8 mouse cellular contexts compared by ENCODE assay signal in the genomic region with DNA sequence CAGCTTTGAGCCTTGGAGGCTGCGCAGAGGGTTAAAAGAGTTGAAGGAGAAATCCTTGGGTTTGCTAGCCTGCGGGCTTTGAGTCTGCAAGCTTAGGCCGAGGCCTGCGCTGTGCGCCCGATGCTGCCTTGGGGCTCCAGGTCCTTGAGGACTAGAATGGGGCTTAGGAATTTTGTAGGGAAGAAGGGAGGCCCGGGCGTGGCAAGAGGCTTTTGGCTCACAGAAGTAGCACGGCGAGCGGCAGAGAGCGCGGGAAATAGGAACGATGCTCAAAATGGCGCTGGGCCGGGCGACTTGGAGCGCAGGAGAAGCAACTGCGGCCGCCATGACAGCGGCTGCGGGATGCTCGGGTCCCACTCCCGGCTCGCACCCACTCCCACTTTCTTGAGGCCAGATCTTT. TPM values are rescaled to one million over a fixed set of nuclear protein-coding genes. Genes with fewer than 3 reads are reported as not detected.
A peak's percentile ranks its signal among the peaks of the same experiment; 100 is the strongest.
DNase-seq lines count a peak whose midpoint lies in the region; ATAC-seq and TF ChIP-seq lines count a peak whose summit lies in the region.

No protein-coding gene starts in this region.

- H3K36me3 ChIP-seq in ES-Bruce4 (ENCODE audit: control insufficient read depth, insufficient read depth, low read length, poor library complexity, severe bottlenecking): no peaks in the 10 kb centered on the region
- H3K36me3 ChIP-seq in limb, embryonic 11.5 days (ENCODE audit: control insufficient read depth, insufficient read depth, low read length): no peaks in the 10 kb centered on the region
- no peaks in the 10 kb centered on the region for H3K36me3 ChIP-seq in stomach, embryonic 16.5 days (ENCODE audit: control insufficient read depth, insufficient read depth, low read length)

- no peak for ATAC-seq in limb, embryonic 11.5 days (ENCODE audit: insufficient number of reproducible peaks, low FRiP score, low TSS enrichment, low read depth)
- no peak for ATAC-seq in stomach, embryonic 16.5 days (ENCODE audit: insufficient read depth, low FRiP score)
- no peak for ATAC-seq in megakaryocyte-erythroid progenitor cell, adult 5-6 weeks (replicated peaks; ENCODE audit: low FRiP score, low TSS enrichment, poor library complexity, severe bottlenecking)
- no peak for ATAC-seq in monocyte, adult 5-6 weeks (replicated peaks; ENCODE audit: insufficient number of reproducible peaks, low FRiP score, low TSS enrichment, poor library complexity, severe bottlenecking)

- H3K9ac ChIP-seq in ES-Bruce4 (ENCODE audit: low read depth, poor library complexity, severe bottlenecking): no peak overlapping the region; the same call in 1 of the 2 replicates
- H3K9ac ChIP-seq in limb, embryonic 11.5 days (ENCODE audit: low read length): peak overlapping the region; percentile 60
- H3K9ac ChIP-seq in stomach, embryonic 16.5 days (ENCODE audit: low read length): peak overlapping the region; percentile 82

- intact Hi-C loops in heart, postnatal 14 days (cut with DNase I): loop anchor here (5.0 kb wide), 1 partner anchor 37 kb away; the partner anchor contains the start of gene Hoxb4

- H3K4me3 ChIP-seq in ES-Bruce4 (ENCODE audit: low read depth, low read length): peak overlapping the region; percentile 36
- H3K4me3 ChIP-seq in limb, embryonic 11.5 days (ENCODE audit: low read depth, low read length): peak overlapping the region; percentile 24
- H3K4me3 ChIP-seq in stomach, embryonic 16.5 days (replicated peaks; ENCODE audit: low read length): peak overlapping the region; percentile 51

- peaks cover 48% of the 10 kb centered on the region for H3K27me3 ChIP-seq in ES-Bruce4 (ENCODE audit: control insufficient read depth, insufficient read depth, low read length, poor library complexity, severe bottlenecking)
- H3K27me3 ChIP-seq in limb, embryonic 11.5 days (ENCODE audit: control insufficient read depth, insufficient read depth, low read length): peaks cover 28% of the 10 kb centered on the region
- H3K27me3 ChIP-seq in stomach, embryonic 16.5 days (ENCODE audit: control insufficient read depth, insufficient read depth, low read length): peaks cover 5% of the 10 kb centered on the region

- no peak overlapping the region for H3K27ac ChIP-seq in ES-Bruce4 (ENCODE audit: insufficient read depth, low read length)
- H3K27ac ChIP-seq in limb, embryonic 11.5 days (replicated peaks; ENCODE audit: low read depth, low read length): peak overlapping the region; percentile 68
- H3K27ac ChIP-seq in stomach, embryonic 16.5 days (ENCODE audit: low read length): peak overlapping the region; percentile 84

- under 1% methylated on average over 25 of the region's 25 CpGs for WGBS in limb, embryonic 11.5 days
- WGBS in stomach, embryonic 16.5 days: 2% methylated on average over 25 of the region's 25 CpGs

- no peak for TF ChIP-seq EP300 in ES-Bruce4 (IDR thresholded peaks at IDR 0.05; ENCODE audit: insufficient read depth, low read depth, low read length)

- peaks cover 2% of the 10 kb centered on the region for H3K4me1 ChIP-seq in ES-Bruce4 (ENCODE audit: control insufficient read depth, insufficient read depth, low read length)
- H3K4me1 ChIP-seq in limb, embryonic 11.5 days (ENCODE audit: control insufficient read depth, insufficient read depth, low read length): peaks cover 11% of the 10 kb centered on the region; the same call in 1 of the 2 replicates
- peaks cover 19% of the 10 kb centered on the region for H3K4me1 ChIP-seq in stomach, embryonic 16.5 days (ENCODE audit: control insufficient read depth, insufficient read depth, low read length)

- no peak for TF ChIP-seq CTCF in ES-Bruce4 (IDR thresholded peaks at IDR 0.05; ENCODE audit: low read depth, low read length)

- DNase-seq in adrenal gland, adult 2 months: peak; percentile 83
- peak; percentile 16 to 38 for DNase-seq in heart, postnatal 14 days
- DNase-seq in limb, embryonic 11.5 days (ENCODE audit: low spot score): peak; percentile 86
- no peak for DNase-seq in natural killer cell, adult 2 months (ENCODE audit: low spot score in 2 of 2)

- no peaks in the 10 kb centered on the region for H3K9me3 ChIP-seq in ES-Bruce4 (replicated peaks; ENCODE audit: control insufficient read depth, insufficient read depth, low read length, poor library complexity, severe bottlenecking)
- H3K9me3 ChIP-seq in limb, embryonic 11.5 days (ENCODE audit: control insufficient read depth, low read length): no peaks in the 10 kb centered on the region
- H3K9me3 ChIP-seq in stomach, embryonic 16.5 days (replicated peaks; ENCODE audit: control insufficient read depth, low read length): no peaks in the 10 kb centered on the region

- H3K4me2 ChIP-seq in limb, embryonic 11.5 days (ENCODE audit: low read depth, severe bottlenecking): peak overlapping the region; percentile 72
- peak overlapping the region; percentile 79 for H3K4me2 ChIP-seq in stomach, embryonic 16.5 days (ENCODE audit: low read depth, low read length)

- TF ChIP-seq POLR2A in ES-Bruce4 (IDR thresholded peaks at IDR 0.05; ENCODE audit: insufficient read depth, low read length): no peak

RNA-seq across cellular contexts. Expression of gene Hoxb2, which starts 4.1 kb away (rescaled TPM):
- polyA plus RNA-seq in ES-Bruce4 (2011; ENCODE audit: insufficient read depth, insufficient read length, low read depth, missing spikeins): 0.49 and 0.70 TPM in 2 replicates
- 10 to 100 TPM; 18.7 to 22.6 TPM for total RNA-seq in adrenal gland, adult 2 months (2021)
- 69.6 and 86.1 TPM in 2 replicates for polyA plus RNA-seq in adrenal gland, adult 2 months (2012; rRNA removed)
- total RNA-seq in heart, postnatal 14 days (2021): 1 to 10 TPM in 1 of 2 experiments, under 1 TPM in 1; 0.78 to 1.3 TPM
- 7.5 and 10.7 TPM in 2 replicates for polyA plus RNA-seq in limb, embryonic 11.5 days (2014; fragmentation: Nextera tagmentation; extraction: Ambion mirVana)
- 9.1 and 11.5 TPM in 2 replicates for polyA plus RNA-seq in stomach, embryonic 16.5 days (2015; fragmentation: Nextera tagmentation; extraction: Ambion mirVana)
- total RNA-seq in megakaryocyte-erythroid progenitor cell, adult 5-6 weeks (2014; fragmentation: Nextera tagmentation): 0.37 TPM in 1 of 2 replicates, not detected in the other
- 0.42 TPM in 1 of 2 replicates, not detected in the other for total RNA-seq in megakaryocyte-erythroid progenitor cell, adult 5-6 weeks (2017)
- total RNA-seq in monocyte, adult 5-6 weeks (2017): not detected in 3 replicates

RNA-seq across cellular contexts. Expression of gene Hoxb1, which starts 11.2 kb away (rescaled TPM):
- polyA plus RNA-seq in ES-Bruce4 (2011; ENCODE audit: insufficient read depth, insufficient read length, low read depth, missing spikeins): not detected in 2 replicates
- not detected for total RNA-seq in adrenal gland, adult 2 months (2021)
- polyA plus RNA-seq in adrenal gland, adult 2 months (2012; rRNA removed): not detected in 2 replicates
- total RNA-seq in heart, postnatal 14 days (2021): not detected
- polyA plus RNA-seq in limb, embryonic 11.5 days (2014; fragmentation: Nextera tagmentation; extraction: Ambion mirVana): 0.58 TPM in 1 of 2 replicates, not detected in the other
- 0.24 TPM in 1 of 2 replicates, not detected in the other for polyA plus RNA-seq in stomach, embryonic 16.5 days (2015; fragmentation: Nextera tagmentation; extraction: Ambion mirVana)
- total RNA-seq in megakaryocyte-erythroid progenitor cell, adult 5-6 weeks (2014; fragmentation: Nextera tagmentation): not detected in 2 replicates
- not detected in 2 replicates for total RNA-seq in megakaryocyte-erythroid progenitor cell, adult 5-6 weeks (2017)
- total RNA-seq in monocyte, adult 5-6 weeks (2017): not detected in 3 replicates

RNA-seq across cellular contexts. Expression of gene Hoxb3, which starts 31.2 kb away (rescaled TPM):
- polyA plus RNA-seq in ES-Bruce4 (2011; ENCODE audit: insufficient read depth, insufficient read length, low read depth, missing spikeins): 0.67 TPM in 1 of 2 replicates, not detected in the other
- 10 to 100 TPM; 20.1 to 21.9 TPM for total RNA-seq in adrenal gland, adult 2 months (2021)
- polyA plus RNA-seq in adrenal gland, adult 2 months (2012; rRNA removed): 89.4 and 94.9 TPM in 2 replicates
- under 1 TPM; 0.76 to 0.79 TPM for total RNA-seq in heart, postnatal 14 days (2021)
- polyA plus RNA-seq in limb, embryonic 11.5 days (2014; fragmentation: Nextera tagmentation; extraction: Ambion mirVana): 0.68 and 0.78 TPM in 2 replicates
- 0.99 and 1.5 TPM in 2 replicates for polyA plus RNA-seq in stomach, embryonic 16.5 days (2015; fragmentation: Nextera tagmentation; extraction: Ambion mirVana)
- 0.28 and 0.79 TPM in 2 replicates for total RNA-seq in megakaryocyte-erythroid progenitor cell, adult 5-6 weeks (2014; fragmentation: Nextera tagmentation)
- total RNA-seq in megakaryocyte-erythroid progenitor cell, adult 5-6 weeks (2017): not detected in 2 replicates
- total RNA-seq in monocyte, adult 5-6 weeks (2017): 1.4 to 2.1 TPM (median 1.8 TPM) in 3 replicates

RNA-seq across cellular contexts. Expression of gene Hoxb4, which starts 36.3 kb away (rescaled TPM):
- polyA plus RNA-seq in ES-Bruce4 (2011; ENCODE audit: insufficient read depth, insufficient read length, low read depth, missing spikeins): 0.35 and 0.70 TPM in 2 replicates
- total RNA-seq in adrenal gland, adult 2 months (2021): 10 to 100 TPM; 16.7 to 21.8 TPM
- polyA plus RNA-seq in adrenal gland, adult 2 months (2012; rRNA removed): 27.9 and 30.0 TPM in 2 replicates
- total RNA-seq in heart, postnatal 14 days (2021): 1 to 10 TPM; 1.0 to 1.3 TPM
- 0.33 and 0.45 TPM in 2 replicates for polyA plus RNA-seq in limb, embryonic 11.5 days (2014; fragmentation: Nextera tagmentation; extraction: Ambion mirVana)
- 2.2 and 2.7 TPM in 2 replicates for polyA plus RNA-seq in stomach, embryonic 16.5 days (2015; fragmentation: Nextera tagmentation; extraction: Ambion mirVana)
- 0.12 and 0.66 TPM in 2 replicates for total RNA-seq in megakaryocyte-erythroid progenitor cell, adult 5-6 weeks (2014; fragmentation: Nextera tagmentation)
- total RNA-seq in megakaryocyte-erythroid progenitor cell, adult 5-6 weeks (2017): 0.70 and 1.9 TPM in 2 replicates
- total RNA-seq in monocyte, adult 5-6 weeks (2017): 4.7 to 6.6 TPM (median 5.2 TPM) in 3 replicates

RNA-seq across cellular contexts. Expression of gene Hoxb5, which starts 51.2 kb away (rescaled TPM):
- polyA plus RNA-seq in ES-Bruce4 (2011; ENCODE audit: insufficient read depth, insufficient read length, low read depth, missing spikeins): not detected in 2 replicates
- total RNA-seq in adrenal gland, adult 2 months (2021): 10 to 100 TPM; 15.2 to 31.6 TPM
- polyA plus RNA-seq in adrenal gland, adult 2 months (2012; rRNA removed): 43.4 and 45.6 TPM in 2 replicates
- total RNA-seq in heart, postnatal 14 days (2021): under 1 TPM; 0.19 to 0.22 TPM
- polyA plus RNA-seq in limb, embryonic 11.5 days (2014; fragmentation: Nextera tagmentation; extraction: Ambion mirVana): 2.1 and 2.6 TPM in 2 replicates
- polyA plus RNA-seq in stomach, embryonic 16.5 days (2015; fragmentation: Nextera tagmentation; extraction: Ambion mirVana): 13.8 TPM in 2 replicates
- not detected in 2 replicates for total RNA-seq in megakaryocyte-erythroid progenitor cell, adult 5-6 weeks (2014; fragmentation: Nextera tagmentation)
- not detected in 2 replicates for total RNA-seq in megakaryocyte-erythroid progenitor cell, adult 5-6 weeks (2017)
- total RNA-seq in monocyte, adult 5-6 weeks (2017): not detected in 3 replicates

Comparison
In these comparisons a context has a peak if more than half of its experiments do, and no peak if none do; other contexts are left out.
1. DNase-seq: peak in adrenal gland, adult 2 months (single experiment), heart, postnatal 14 days (2 of 2) and limb, embryonic 11.5 days (single experiment); none in natural killer cell, adult 2 months (0 of 2).
2. RNA of gene Hoxb2, which starts 4.1 kb away (total RNA-seq): 18.7 to 22.6 TPM in adrenal gland, adult 2 months; 0.78 to 1.3 TPM in heart, postnatal 14 days, 0.37 to 0.42 TPM in megakaryocyte-erythroid progenitor cell, adult 5-6 weeks and not detected in monocyte, adult 5-6 weeks; every median in the first group is over 4 times any median in the second.
3. Peak in every context shown above with its lines, with median percentiles within 50 percentile points of each other: H3K4me3 ChIP-seq.